8 mouse cellular contexts compared by ENCODE assay signal in the genomic region with DNA sequence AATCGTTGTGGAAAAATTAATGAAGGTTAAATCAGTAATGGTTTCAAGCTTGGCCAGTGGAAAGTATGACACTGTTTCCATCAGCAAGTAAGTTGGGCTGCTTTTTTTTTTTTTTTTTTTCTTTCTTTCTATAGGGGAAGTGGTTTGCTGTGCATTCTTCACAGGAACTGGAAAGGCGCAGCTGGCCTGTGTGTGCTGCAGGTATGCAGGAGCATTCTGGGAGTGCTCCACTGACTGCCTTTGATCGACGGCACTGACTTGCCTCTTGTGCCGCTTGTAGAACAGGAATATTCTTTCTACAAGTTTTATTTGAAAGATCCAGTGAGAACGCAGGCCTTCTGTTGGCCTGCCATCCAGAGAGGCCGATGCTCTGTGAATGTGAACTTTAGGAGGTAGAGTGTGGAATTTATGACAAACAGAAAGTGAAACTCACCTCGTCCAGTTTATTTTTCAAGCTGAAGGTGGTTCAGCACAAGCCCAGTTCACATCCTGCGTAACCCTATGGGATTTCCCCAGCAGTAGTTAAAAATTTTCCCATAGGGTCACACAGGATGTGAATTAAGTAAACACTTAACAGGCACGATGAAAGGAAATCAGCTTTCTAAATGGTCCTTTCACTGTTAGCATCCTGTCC.
DNase-seq lines count a peak whose midpoint lies in the region; ATAC-seq lines count a peak whose summit lies in the region.

No protein-coding gene starts in this region.

- peak; percentile 85 for ATAC-seq in granulocyte monocyte progenitor cell, adult 5-6 weeks (replicated peaks; ENCODE audit: poor library complexity, severe bottlenecking)
- no peak for ATAC-seq in liver, embryonic 12.5 days
- ATAC-seq in stomach, embryonic 14.5 days (ENCODE audit: insufficient number of reproducible peaks, insufficient read depth, low FRiP score, low read depth), result no peak

- H3K4me2 ChIP-seq in liver, embryonic 12.5 days, result peak overlapping the region; percentile 47
- H3K4me2 ChIP-seq in stomach, embryonic 14.5 days (replicated peaks; ENCODE audit: low read depth, low read length), result no peak overlapping the region; the same call in 1 of the 2 replicates

- peak; percentile 63 for DNase-seq in heart, adult 8-10 months (ENCODE audit: low spot score)
- no peak for DNase-seq in heart, postnatal 14 days
- DNase-seq in left cerebral cortex, postnatal 25 days (ENCODE audit: low spot score in 2 of 2), result no peak
- DNase-seq in left cerebral cortex, postnatal 14 days (ENCODE audit: low spot score in 2 of 2), result no peak
- no peak for DNase-seq in layer of hippocampus, adult 9-10 months (ENCODE audit: low spot score)

- H3K27me3 ChIP-seq in liver, embryonic 12.5 days (replicated peaks), result no peaks in the 10 kb centered on the region
- H3K27me3 ChIP-seq in stomach, embryonic 14.5 days (ENCODE audit: control insufficient read depth, insufficient read depth, low read length), result no peaks in the 10 kb centered on the region

- H3K9me3 ChIP-seq in liver, embryonic 12.5 days (replicated peaks), result no peaks in the 10 kb centered on the region
- no peaks in the 10 kb centered on the region for H3K9me3 ChIP-seq in stomach, embryonic 14.5 days (ENCODE audit: control insufficient read depth, low read depth, low read length)

- H3K27ac ChIP-seq in liver, embryonic 12.5 days, result no peak overlapping the region
- peak overlapping the region; percentile 41; the same call in 1 of the 2 replicates for H3K27ac ChIP-seq in stomach, embryonic 14.5 days (ENCODE audit: low read length)

- H3K36me3 ChIP-seq in liver, embryonic 12.5 days, result no peaks in the 10 kb centered on the region
- no peaks in the 10 kb centered on the region for H3K36me3 ChIP-seq in stomach, embryonic 14.5 days (ENCODE audit: control insufficient read depth, insufficient read depth, low read length)

- intact Hi-C loops in heart, postnatal 14 days (cut with DNase I), result loop anchor here (5.0 to 10.0 kb wide), 2 partner anchors 39 to 521 kb away; no protein-coding TSS in a partner anchor
- intact Hi-C loops in left cerebral cortex, postnatal 25 days (cut with DNase I), result no loop called here
- intact Hi-C loops in left cerebral cortex, postnatal 14 days (cut with DNase I), result loop anchor here (5.0 kb wide), 1 partner anchor 119 kb away; a partner anchor contains a TSS

- H3K9ac ChIP-seq in liver, embryonic 12.5 days, result no peak overlapping the region
- H3K9ac ChIP-seq in stomach, embryonic 14.5 days (replicated peaks; ENCODE audit: low read depth, low read length), result no peak overlapping the region

- H3K4me3 ChIP-seq in liver, embryonic 12.5 days, result peak overlapping the region; percentile 37
- H3K4me3 ChIP-seq in stomach, embryonic 14.5 days (ENCODE audit: low read depth, low read length), result no peak overlapping the region

- 39% methylated on average over 10 of the region's 10 CpGs for WGBS in liver, embryonic 12.5 days (ENCODE audit: insufficient replicate concordance)
- WGBS in stomach, embryonic 14.5 days, result 45% methylated on average over 10 of the region's 10 CpGs

- no peaks in the 10 kb centered on the region for H3K4me1 ChIP-seq in liver, embryonic 12.5 days
- no peaks in the 10 kb centered on the region for H3K4me1 ChIP-seq in stomach, embryonic 14.5 days (ENCODE audit: control insufficient read depth, insufficient read depth, low read length)
